Mouse (Mus musculus) midbrain, embryonic 12.5 days (tissue): Measurements from ENCODE around the gene Ptms. TPM values are rescaled to one million over a fixed set of nuclear protein-coding genes. Genes with fewer than 3 reads are reported as not detected.
A peak's percentile ranks its signal among the peaks of the same experiment; 100 is the strongest.

Experiments used
- ATAC-seq: fragments of 200-750 bp; cut with Nextera tagmentation; 2 replicates; pipeline ENCODE4 v1.8.0; 2017; ENCODE audit warnings: low read depth, moderate TSS enrichment, moderate library complexity; ENCODE audit not compliant: low FRiP score
- H3K27ac ChIP-seq: fragments of 300-500 bp; sonication (generic); replicated peaks from 2 replicates; pipeline ENCODE4 v1.5.1; 2016; ENCODE audit warnings: mild to moderate bottlenecking
- H3K27me3 ChIP-seq: fragments of 300-500 bp; sonication (generic); 2 replicates; pipeline ENCODE4 v1.6.1; 2016; ENCODE audit warnings: mild to moderate bottlenecking
- H3K36me3 ChIP-seq: fragments of 300-500 bp; sonication (generic); 2 replicates; pipeline ENCODE4 v1.6.1; 2016
- H3K4me1 ChIP-seq: fragments of 300-500 bp; sonication (generic); 2 replicates; pipeline ENCODE4 v1.6.1; 2016
- H3K4me2 ChIP-seq: fragments of 300-500 bp; sonication (generic); replicated peaks from 2 replicates; pipeline ENCODE4 v1.6.1; 2016; ENCODE audit warnings: mild to moderate bottlenecking, moderate library complexity
- H3K4me3 ChIP-seq: fragments of 300-500 bp; sonication (generic); 2 replicates; pipeline ENCODE4 v1.5.1; 2016; ENCODE audit warnings: mild to moderate bottlenecking
- H3K9ac ChIP-seq: fragments of 300-500 bp; sonication (generic); replicated peaks from 2 replicates; pipeline ENCODE4 v1.6.1; 2016; ENCODE audit warnings: mild to moderate bottlenecking, moderate library complexity
- H3K9me3 ChIP-seq: fragments of 300-500 bp; sonication (generic); 2 replicates; pipeline ENCODE4 v1.6.1; 2016; ENCODE audit warnings: mild to moderate bottlenecking
- WGBS: fragments of 180-500 bp; shearing (Covaris S2); methylation state at CpG from one replicate; pipeline ENCODE4 v1.1.7; 2016; 5-methylcytosine and 5-hydroxymethylcytosine counted together
- polyA plus RNA-seq: library from polyadenylated mRNA; unstranded; fragments of >200 nt; fragmentation: Nextera tagmentation; extraction: Ambion mirVana; gene quantifications from 2 replicates; pipeline ENCODE4 v1.2.1, GENCODE M21; 2016

The Ptms gene
- polyA plus RNA-seq, result 525 and 672 TPM in 2 replicates

- Histone ChIP-seq H3K4me3 (peak within 1 kb of the TSS; percentile 99), H3K9me3 (no peaks in the 10 kb centered on the region), H3K4me1 (peaks cover 52% of the 10 kb centered on the region), H3K36me3 (peaks cover 3% of the 10 kb centered on the region), H3K4me2 (peak within 1 kb of the TSS; percentile 98), H3K27me3 (no peaks in the 10 kb centered on the region), H3K9ac (peak within 1 kb of the TSS; percentile 99; the same call in 1 of the 2 replicates), H3K27ac (peak within 1 kb of the TSS; percentile 100)
- peak; percentile 85 for ATAC-seq
- under 1% methylated on average over 13 of the region's 13 CpGs for WGBS
These were observed at the start of gene Ptms for GRCm38 (mm10) chr6:124919695-124920317. Ptms (minus strand) TSS chr6:124920103.

GRCm38 (mm10) chr6:124967766-124968165 lies 47.9 kb upstream of the Ptms start:
- Histone ChIP-seq H3K4me1 (peaks cover 17% of the 10 kb centered on the region), H3K4me2 (no peak overlapping the region), H3K36me3 (peaks cover 10% of the 10 kb centered on the region; the same call in 1 of the 2 replicates), H3K9ac (no peak overlapping the region), H3K27ac (no peak overlapping the region), H3K9me3 (no peaks in the 10 kb centered on the region), H3K4me3 (no peak overlapping the region), H3K27me3 (no peaks in the 10 kb centered on the region)
- WGBS, result 76% methylated on average over 4 of the region's 4 CpGs
- no peak for ATAC-seq

GRCm38 (mm10) chr6:124966466-124967118 lies 46.7 kb upstream of the Ptms start:
- H3K9ac ChIP-seq, result no peak overlapping the region
- H3K4me1 ChIP-seq, result peaks cover 17% of the 10 kb centered on the region
- no peaks in the 10 kb centered on the region for H3K9me3 ChIP-seq
- H3K27me3 ChIP-seq, result no peaks in the 10 kb centered on the region
- ATAC-seq, result no peak
- H3K36me3 ChIP-seq, result peaks cover 22% of the 10 kb centered on the region
- WGBS, result 97% methylated on average over 7 of the region's 7 CpGs
- no peak overlapping the region for H3K27ac ChIP-seq
- H3K4me2 ChIP-seq, result peak overlapping the region; percentile 91
- peak overlapping the region; percentile 68; the same call in 1 of the 2 replicates for H3K4me3 ChIP-seq

GRCm38 (mm10) chr6:124965747-124966146 lies 45.8 kb upstream of the Ptms start:
- H3K4me1 ChIP-seq, result peaks cover 17% of the 10 kb centered on the region
- H3K9ac ChIP-seq, result peak overlapping the region; percentile 81
- peak; percentile 12; the same call in 1 of the 2 replicates for ATAC-seq
- H3K36me3 ChIP-seq, result peaks cover 30% of the 10 kb centered on the region
- WGBS, result 18% methylated on average over 15 of the region's 15 CpGs
- no peaks in the 10 kb centered on the region for H3K27me3 ChIP-seq
- H3K9me3 ChIP-seq, result no peaks in the 10 kb centered on the region
- H3K4me3 ChIP-seq, result peak overlapping the region; percentile 68
- H3K4me2 ChIP-seq, result peak overlapping the region; percentile 91
- peak overlapping the region; percentile 87 for H3K27ac ChIP-seq

GRCm38 (mm10) chr6:124965088-124965719 lies 45.3 kb upstream of the Ptms start, which contains the start of gene Cops7a:
Cops7a (minus strand) TSS chr6:124965538.
- peak; percentile 95 for ATAC-seq
- under 1% methylated on average over 67 of the region's 68 CpGs for WGBS
- Histone ChIP-seq H3K9me3 (no peaks in the 10 kb centered on the region), H3K4me3 (peak within 1 kb of the TSS; percentile 68), H3K4me2 (peak within 1 kb of the TSS; percentile 91), H3K36me3 (peaks cover 36% of the 10 kb centered on the region), H3K27me3 (no peaks in the 10 kb centered on the region), H3K4me1 (peaks cover 17% of the 10 kb centered on the region), H3K9ac (peak within 1 kb of the TSS; percentile 81), H3K27ac (peak within 1 kb of the TSS; percentile 87)

GRCm38 (mm10) chr6:124964638-124965037 lies 44.7 kb upstream of the Ptms start:
- Histone ChIP-seq H3K9me3 (no peaks in the 10 kb centered on the region), H3K27ac (peak overlapping the region; percentile 87), H3K4me3 (peak overlapping the region; percentile 68), H3K9ac (peak overlapping the region; percentile 81), H3K27me3 (no peaks in the 10 kb centered on the region), H3K4me2 (peak overlapping the region; percentile 91), H3K4me1 (peaks cover 17% of the 10 kb centered on the region), H3K36me3 (peaks cover 41% of the 10 kb centered on the region)
- WGBS, result 43% methylated on average over 16 of the region's 16 CpGs
- ATAC-seq, result peak; percentile 42; the same call in 1 of the 2 replicates

- 97% methylated on average over 12 of the region's 12 CpGs for WGBS
- no peak overlapping the region for H3K9ac ChIP-seq
- no peak for ATAC-seq
These were observed 41.1 kb upstream of the Ptms start for GRCm38 (mm10) chr6:124961021-124961420.

GRCm38 (mm10) chr6:124959960-124960359 lies 40.1 kb upstream of the Ptms start:
- 89% methylated on average over 13 of the region's 13 CpGs for WGBS

More at GRCm38 (mm10) chr6:124961021-124961420, 41.1 kb upstream of the Ptms start:
- Histone ChIP-seq H3K27ac (no peak overlapping the region), H3K4me3 (no peak overlapping the region), H3K4me2 (no peak overlapping the region), H3K4me1 (peaks cover 11% of the 10 kb centered on the region), H3K9me3 (no peaks in the 10 kb centered on the region), H3K36me3 (peaks cover 63% of the 10 kb centered on the region), H3K27me3 (no peaks in the 10 kb centered on the region)

GRCm38 (mm10) chr6:124958127-124958526 lies 38.2 kb upstream of the Ptms start:
- WGBS, result 91% methylated on average over 2 of the region's 3 CpGs
- H3K4me1 ChIP-seq, result no peaks in the 10 kb centered on the region
- H3K9me3 ChIP-seq, result no peaks in the 10 kb centered on the region
- no peak overlapping the region for H3K4me3 ChIP-seq
- no peak overlapping the region for H3K9ac ChIP-seq
- no peak overlapping the region for H3K4me2 ChIP-seq
- ATAC-seq, result no peak
- H3K36me3 ChIP-seq, result peaks cover 67% of the 10 kb centered on the region
- no peak overlapping the region for H3K27ac ChIP-seq
- no peaks in the 10 kb centered on the region for H3K27me3 ChIP-seq

More at GRCm38 (mm10) chr6:124959960-124960359, 40.1 kb upstream of the Ptms start:
- Histone ChIP-seq H3K4me3 (no peak overlapping the region), H3K27ac (no peak overlapping the region), H3K27me3 (no peaks in the 10 kb centered on the region), H3K4me1 (peaks cover 9% of the 10 kb centered on the region), H3K9me3 (no peaks in the 10 kb centered on the region), H3K36me3 (peaks cover 67% of the 10 kb centered on the region), H3K9ac (no peak overlapping the region), H3K4me2 (no peak overlapping the region)
- no peak for ATAC-seq

- WGBS, result 96% methylated on average over 4 of the region's 4 CpGs
- peaks cover 39% of the 10 kb centered on the region for H3K36me3 ChIP-seq
- no peak overlapping the region for H3K9ac ChIP-seq
These were observed 35.3 kb upstream of the Ptms start for GRCm38 (mm10) chr6:124955212-124955611.

GRCm38 (mm10) chr6:124953991-124954715 lies 34.2 kb upstream of the Ptms start:
- Histone ChIP-seq H3K9ac (no peak overlapping the region), H3K4me2 (no peak overlapping the region), H3K4me3 (no peak overlapping the region), H3K9me3 (no peaks in the 10 kb centered on the region), H3K4me1 (no peaks in the 10 kb centered on the region), H3K36me3 (peaks cover 29% of the 10 kb centered on the region), H3K27me3 (no peaks in the 10 kb centered on the region), H3K27ac (no peak overlapping the region)
- ATAC-seq, result no peak
- 88% methylated on average over 2 of the region's 2 CpGs for WGBS

More at GRCm38 (mm10) chr6:124955212-124955611, 35.3 kb upstream of the Ptms start:
- Histone ChIP-seq H3K27ac (no peak overlapping the region), H3K4me1 (no peaks in the 10 kb centered on the region), H3K4me3 (no peak overlapping the region), H3K4me2 (no peak overlapping the region), H3K9me3 (no peaks in the 10 kb centered on the region), H3K27me3 (no peaks in the 10 kb centered on the region)
- no peak for ATAC-seq
